Mouse (Mus musculus): ENCODE data around the gene Otop2.
A peak's percentile ranks its signal among the peaks of the same experiment; 100 is the strongest.

GRCm38 (mm10) chr11:115270148-115270861 is 36.7 kb upstream of the Otop2 start:
- TF ChIP-seq CTCF (IDR thresholded peaks at IDR 0.05; ENCODE audit: low read depth) (peak; percentile 92), EP300 (IDR thresholded peaks at IDR 0.05; ENCODE audit: low read depth) (no peak)

Measured in heart, postnatal 0 days (tissue).